Mouse (Mus musculus): ENCODE data around the gene Tmem150c.

The Tmem150c gene

DNA sequence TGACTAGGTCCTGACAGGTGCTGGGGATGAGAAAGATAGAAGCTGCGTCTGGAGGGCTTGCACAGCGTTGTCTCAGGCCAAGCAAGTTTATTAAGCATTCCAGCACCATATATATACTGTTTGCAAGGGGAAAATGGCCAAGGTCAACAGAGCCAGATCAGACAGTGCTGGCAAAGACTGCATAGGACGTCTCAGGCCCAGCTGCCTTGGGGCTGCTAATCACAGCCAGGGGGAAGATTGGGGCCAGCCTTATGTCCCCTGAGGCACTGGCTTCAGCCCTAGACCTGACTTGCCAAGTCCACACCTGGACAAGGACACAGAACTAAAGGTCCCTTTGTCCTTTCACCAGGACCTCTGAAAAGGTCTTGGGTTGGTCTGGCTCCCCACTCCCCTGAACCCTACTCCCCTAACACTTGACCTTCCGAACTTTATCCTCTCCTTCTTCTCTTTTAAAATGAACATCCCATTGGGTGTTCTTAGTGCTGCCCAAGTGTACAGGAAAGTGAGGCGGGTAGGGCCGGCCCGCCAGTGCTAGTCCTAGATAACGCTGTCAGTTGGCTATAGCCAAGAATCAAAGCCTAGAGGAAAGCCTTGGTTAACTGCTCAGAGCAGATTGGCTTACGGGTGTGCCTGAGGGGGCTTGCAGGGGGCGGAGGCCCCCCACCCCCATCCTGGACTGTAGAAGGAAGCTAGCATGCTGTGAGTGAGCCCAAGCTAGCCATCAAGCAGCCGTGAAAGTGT lies 104.6 kb downstream of the Tmem150c start:
- no peak for DNase-seq (ENCODE audit: low read depth, low spot score)

GRCm38 (mm10) chr5:100052728-100053127 lies 106.9 kb downstream of the Tmem150c start:
- DNase-seq (ENCODE audit: low read depth, low spot score) = no peak

- no peak for DNase-seq (ENCODE audit: low read depth, low spot score)
Observed at GRCm38 (mm10) chr5:100049904-100050303, 109.7 kb downstream of the Tmem150c start.

DNA sequence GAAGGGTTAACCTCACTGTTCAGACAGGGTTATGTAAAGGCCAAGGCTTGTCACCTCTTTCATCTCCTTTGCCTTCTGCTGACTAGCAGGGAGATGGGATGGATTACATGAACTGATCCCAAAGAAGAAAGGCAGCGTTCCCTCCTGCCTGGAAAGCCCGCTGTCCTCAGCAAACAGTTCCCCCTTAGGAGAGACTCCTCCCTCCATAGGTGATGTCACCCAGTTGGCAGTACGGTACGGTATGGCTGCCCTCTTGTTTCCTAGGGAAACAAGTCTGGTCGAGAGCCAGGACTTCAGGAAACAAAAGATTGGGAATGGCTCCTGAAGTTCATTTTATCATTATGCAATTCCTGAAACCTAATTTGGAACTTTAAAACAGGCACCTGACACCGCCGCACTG lies 111.7 kb downstream of the Tmem150c start:
- DNase-seq (ENCODE audit: low read depth, low spot score) = no peak

DNA sequence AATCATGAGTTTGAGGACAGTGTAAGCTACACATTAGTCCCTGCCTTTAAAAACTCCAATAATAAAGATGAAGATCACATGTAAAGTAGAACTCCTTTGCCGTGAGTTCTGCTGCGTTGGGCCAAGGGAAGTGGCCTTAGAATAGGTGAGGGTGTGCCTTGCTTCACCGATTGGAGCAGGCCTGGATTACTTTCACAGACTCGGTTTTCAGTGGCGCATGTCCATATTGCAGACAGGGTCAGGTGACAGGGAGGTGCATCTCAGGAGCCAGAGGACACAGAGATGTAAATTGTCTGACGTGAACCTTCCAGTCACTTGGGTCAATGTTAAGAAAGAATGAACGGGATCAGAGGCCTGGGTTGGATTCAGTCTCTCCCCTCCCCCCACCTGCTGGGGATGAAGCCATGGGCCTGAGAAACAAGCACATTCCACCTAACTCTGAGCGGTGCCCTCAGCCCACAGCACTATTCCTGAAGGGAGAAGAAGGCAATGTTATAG lies 112.4 kb downstream of the Tmem150c start:
- no peak for DNase-seq (ENCODE audit: low read depth, low spot score)

- no peak for DNase-seq (ENCODE audit: low read depth, low spot score)
Observed at GRCm38 (mm10) chr5:100046096-100046495, 113.5 kb downstream of the Tmem150c start.

DNA sequence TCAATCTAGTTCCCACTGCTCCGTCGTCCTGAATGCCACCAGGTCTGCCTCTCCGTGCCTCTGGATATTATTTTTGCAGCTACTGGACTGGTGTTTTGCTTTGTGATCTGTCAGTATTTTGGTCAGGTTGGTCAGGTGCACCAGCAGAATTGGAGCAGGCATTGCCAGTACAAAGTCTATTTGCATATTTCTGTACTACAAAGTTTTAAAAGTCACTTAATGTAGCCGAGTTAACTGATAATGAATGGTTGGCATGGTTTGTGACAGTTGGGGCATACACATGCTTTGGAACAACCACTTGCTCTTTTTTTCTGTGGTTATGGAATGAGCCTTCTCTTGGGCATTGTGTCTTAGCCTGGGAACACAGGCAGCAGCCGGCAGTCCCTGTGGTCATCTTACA lies 115.0 kb downstream of the Tmem150c start:
- DNase-seq (ENCODE audit: low read depth, low spot score) = no peak

DNA sequence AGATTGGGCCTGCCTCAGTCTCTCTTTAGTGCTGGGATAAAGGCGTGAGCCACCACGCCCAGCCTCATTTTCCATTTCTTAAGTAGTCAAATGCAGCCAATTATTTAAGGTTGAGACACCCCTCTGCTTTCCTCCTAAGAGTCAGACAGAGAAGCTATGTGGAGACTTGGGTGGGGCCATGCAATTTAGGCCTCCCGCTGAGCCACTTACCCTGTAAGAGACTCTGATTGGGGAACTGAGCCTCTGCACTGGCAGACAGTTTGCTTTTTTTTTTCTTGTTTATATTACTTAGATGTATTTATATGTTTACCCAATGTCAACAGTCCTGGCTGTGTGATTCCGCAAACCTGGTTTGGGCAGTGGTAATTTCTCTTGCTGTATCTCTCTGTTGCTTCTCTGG lies 115.6 kb downstream of the Tmem150c start:
- DNase-seq (ENCODE audit: low read depth, low spot score) = no peak

DNA sequence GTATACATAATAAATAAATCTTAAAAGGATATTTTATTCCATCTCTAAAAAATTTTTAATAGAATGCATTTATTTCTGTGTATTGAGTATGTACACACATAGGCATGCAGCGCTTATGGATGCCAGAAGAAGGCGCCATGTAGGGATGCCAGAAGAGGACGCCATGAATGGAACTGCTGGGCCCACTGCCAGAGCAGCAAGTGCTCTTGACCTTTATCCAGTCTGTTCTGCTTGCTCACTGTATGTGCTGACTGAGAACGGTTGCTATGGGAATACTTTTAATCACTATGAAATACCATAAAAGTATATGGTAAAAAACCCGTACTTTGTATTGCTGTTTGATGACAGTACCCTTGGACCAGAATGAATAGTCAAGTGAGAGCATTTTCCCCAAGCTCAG lies 116.2 kb downstream of the Tmem150c start:
- DNase-seq (ENCODE audit: low read depth, low spot score) = peak; percentile 42

GRCm38 (mm10) chr5:100042467-100042866 lies 117.1 kb downstream of the Tmem150c start:
- no peak for DNase-seq (ENCODE audit: low read depth, low spot score)

GRCm38 (mm10) chr5:100041272-100041671 lies 118.3 kb downstream of the Tmem150c start:
- DNase-seq (ENCODE audit: low read depth, low spot score) = no peak

DNA sequence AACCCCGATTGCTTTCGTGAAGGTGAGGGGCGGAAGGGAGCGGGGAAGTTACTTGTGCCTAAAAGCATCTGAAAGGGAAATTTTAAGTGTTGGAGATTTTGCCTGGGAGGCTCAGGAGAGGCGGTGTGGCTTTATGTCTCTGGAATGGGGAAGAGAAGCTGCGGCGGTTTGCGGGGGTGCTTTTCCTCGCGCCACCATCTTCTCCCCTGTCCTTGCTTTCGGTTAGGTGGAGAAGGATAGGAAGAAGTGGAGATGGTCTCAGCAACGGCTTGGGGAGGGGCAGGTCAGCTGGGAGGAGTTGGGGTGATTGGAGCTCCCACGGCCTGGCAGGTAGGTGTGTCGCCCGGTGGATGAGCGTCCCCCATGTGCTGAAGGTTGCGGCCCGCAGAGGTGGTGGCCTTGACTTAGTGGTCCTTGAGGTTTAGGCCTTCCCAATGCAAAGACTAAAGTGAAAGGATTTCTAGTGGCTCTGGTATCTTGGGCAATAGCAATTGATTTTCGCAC lies 119.3 kb downstream of the Tmem150c start:
- DNase-seq (ENCODE audit: low read depth, low spot score) = peak; percentile 59

DNA sequence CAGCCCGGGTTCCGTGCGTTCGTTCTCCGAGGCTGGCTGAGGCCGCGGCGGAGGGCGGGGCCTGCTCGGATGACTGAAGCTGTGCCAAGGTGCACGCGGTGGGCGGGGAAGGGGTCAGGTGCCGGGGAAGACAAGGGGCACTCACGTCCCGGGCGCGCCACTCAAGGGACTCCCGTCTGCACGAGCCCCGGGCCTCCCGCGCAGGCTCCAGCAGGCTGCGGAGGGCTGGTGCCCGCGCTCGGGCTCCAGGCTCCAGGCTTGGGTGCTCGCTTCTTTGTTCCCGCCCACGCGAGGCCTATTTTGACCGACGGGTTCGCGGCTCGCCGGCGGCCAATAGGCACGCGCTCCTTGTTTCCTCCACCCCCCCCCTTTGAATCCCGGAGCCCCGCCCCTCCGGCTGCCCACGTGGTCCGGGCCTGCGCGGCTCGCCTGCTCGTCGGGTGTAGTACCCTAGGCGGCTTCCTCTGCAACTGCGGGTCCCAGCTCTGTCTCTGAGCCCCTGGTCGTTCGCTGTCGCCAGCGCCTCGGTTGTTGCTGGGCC lies 119.9 kb downstream of the Tmem150c start, which contains the start of the genes Hnrnpdl and Enoph1:
Gene Hnrnpdl (minus strand): TSS at position 63 of the 541 bp plus-strand sequence.
Gene Enoph1 (plus strand): TSS at position 384 of the 541 bp plus-strand sequence.
- DNase-seq (ENCODE audit: low read depth, low spot score) = peak; percentile 93

GRCm38 (mm10) chr5:100038714-100039601 lies 120.7 kb downstream of the Tmem150c start:
- DNase-seq (ENCODE audit: low read depth, low spot score) = peak; percentile 85

DNA sequence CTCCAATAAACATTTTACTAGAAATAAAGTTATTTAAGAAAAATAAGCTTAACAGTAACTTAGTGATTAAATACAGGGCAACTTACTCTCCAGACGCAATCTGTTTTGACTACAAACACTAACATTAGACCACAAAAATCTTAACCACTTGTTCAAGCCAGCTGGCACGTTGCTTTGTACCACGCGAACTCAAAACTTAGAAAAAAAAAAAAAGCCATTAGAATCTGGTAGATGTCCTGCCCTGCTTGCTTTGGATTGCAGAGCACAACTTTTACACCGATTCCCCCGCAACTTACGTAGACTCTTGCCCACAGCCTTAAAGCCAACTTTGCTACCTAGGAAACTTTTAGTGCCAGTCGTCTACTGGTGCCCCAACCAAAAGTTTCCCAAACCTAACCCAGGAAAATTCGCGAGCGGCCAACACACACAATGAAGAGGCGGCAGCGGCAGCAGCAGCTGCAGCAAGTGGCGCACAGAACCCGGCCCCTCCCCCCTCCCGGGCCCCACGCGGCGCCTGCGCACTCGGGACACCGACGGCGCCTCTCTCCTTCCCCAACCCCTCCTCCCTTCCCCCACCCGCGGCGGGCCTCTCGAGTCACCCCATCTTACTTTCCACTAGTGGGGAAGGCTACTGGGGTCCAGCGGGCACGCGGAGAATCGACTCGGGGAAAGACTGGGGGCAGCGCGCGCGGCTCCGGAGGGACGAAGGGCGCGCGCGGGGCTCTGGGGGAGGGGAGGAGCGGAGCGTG lies 121.5 kb downstream of the Tmem150c start:
- peak; percentile 79 for DNase-seq (ENCODE audit: low read depth, low spot score)

DNA sequence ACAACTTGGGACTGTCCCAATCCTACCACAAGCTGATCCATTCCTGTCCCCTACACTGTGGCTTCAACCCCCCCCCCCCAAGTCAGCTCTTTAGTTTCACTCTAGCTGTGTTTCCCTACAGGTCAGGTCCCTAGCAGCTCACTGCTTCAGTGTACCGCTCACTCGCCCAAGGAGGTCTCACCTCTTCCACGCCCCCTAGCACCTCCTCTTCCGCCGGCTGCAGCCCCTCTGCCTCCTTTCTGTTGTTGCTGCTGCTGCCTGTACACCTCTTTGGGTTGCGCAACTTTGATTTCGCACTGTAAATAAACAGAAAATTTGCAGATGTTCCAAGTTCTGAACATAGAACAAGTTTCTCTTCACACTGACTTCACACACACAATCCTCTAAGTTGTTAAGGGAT lies 122.9 kb downstream of the Tmem150c start:
- peak; percentile 50 for DNase-seq (ENCODE audit: low read depth, low spot score)

GRCm38 (mm10) chr5:100035950-100036349 lies 123.7 kb downstream of the Tmem150c start:
- no peak for DNase-seq (ENCODE audit: low read depth, low spot score)

GRCm38 (mm10) chr5:100032646-100033045 lies 127.0 kb downstream of the Tmem150c start:
- no peak for DNase-seq (ENCODE audit: low read depth, low spot score)

DNA sequence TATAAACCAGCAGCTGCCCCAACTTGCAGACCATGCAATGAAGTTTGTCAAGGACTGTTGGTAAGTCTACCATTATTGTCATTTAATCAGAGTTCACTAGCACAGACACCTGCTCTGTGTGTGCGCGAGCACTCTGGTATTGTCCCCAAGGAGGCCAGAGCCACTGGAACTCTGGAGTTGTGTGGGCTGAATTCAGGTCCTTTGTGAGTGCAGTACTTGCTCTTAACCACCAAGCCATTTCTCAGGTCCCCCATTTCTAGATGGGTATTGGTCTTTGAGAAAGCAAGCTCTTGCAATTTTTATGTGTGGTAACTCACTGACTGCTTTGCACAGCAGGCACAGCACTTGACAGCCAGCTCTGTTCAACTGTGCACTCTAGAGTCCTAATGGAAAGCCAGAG lies 127.5 kb downstream of the Tmem150c start:
- DNase-seq (ENCODE audit: low read depth, low spot score) = peak; percentile 55

- peak; percentile 42 for DNase-seq (ENCODE audit: low read depth, low spot score)
Observed at GRCm38 (mm10) chr5:100030069-100030468, 129.5 kb downstream of the Tmem150c start.
